Mouse (Mus musculus): Measurements from ENCODE around the gene Hal. TPM values are rescaled to one million over a fixed set of nuclear protein-coding genes. Genes with fewer than 3 reads are reported as not detected.
A peak's percentile ranks its signal among the peaks of the same experiment; 100 is the strongest.

Hal gene
- total RNA-seq, 2 experiments from 2014 or later, result 0.21 to 0.50 TPM

DNA sequence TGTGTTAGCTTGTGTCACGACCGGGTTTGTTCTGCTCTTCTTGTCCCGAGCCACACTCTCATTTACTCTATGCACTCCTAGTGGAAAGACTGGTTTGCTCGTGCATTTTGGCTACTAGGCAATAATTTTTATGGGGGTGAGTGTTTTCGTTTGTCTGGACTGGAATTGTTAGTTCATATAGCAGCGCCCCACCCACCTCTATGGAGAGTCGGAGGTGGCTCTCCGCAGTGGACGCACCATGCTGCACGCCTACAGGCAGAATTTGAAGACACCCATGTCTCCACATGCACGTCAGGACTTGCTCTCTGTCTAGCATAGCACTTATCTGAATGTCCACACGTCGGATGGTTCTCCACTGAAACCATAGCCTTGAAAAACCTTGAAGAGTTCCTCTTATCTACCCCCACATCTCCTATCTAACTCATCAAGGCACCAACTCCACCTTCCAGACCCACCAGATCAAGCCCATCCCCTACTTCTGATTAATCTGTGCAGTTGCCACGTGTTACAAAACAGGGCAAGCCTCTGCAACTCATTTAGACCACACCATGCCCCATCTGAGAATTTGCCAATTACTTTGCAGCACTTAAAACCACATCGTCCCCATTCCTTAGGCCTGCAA lies 21.1 kb downstream of the Hal start:
- DNase-seq (ENCODE audit: low spot score), result no peak
- intact Hi-C loops (cut with DNase I), result no loop called here

DNA sequence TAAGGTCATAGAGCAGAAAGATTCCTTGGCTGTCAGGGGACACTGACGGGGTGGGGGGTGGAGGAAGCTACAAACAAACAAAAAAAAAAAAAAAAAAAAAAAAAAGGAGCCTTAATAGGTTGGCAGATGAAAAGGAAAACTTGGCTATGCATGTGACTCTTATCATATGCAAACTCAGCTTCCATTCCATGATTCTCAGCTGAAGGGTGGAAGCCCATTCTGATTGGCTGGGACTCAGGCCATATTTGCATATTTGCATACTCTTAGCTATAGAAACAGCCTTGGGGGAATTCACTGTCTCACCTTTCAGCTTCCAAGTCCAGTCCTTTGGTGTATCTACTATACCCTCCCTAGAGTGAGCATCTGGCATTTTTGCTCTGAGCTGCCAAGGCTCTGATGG lies 26.9 kb downstream of the Hal start:
- no peak for DNase-seq (ENCODE audit: low spot score)
- intact Hi-C loops (cut with DNase I), result no loop called here

DNA sequence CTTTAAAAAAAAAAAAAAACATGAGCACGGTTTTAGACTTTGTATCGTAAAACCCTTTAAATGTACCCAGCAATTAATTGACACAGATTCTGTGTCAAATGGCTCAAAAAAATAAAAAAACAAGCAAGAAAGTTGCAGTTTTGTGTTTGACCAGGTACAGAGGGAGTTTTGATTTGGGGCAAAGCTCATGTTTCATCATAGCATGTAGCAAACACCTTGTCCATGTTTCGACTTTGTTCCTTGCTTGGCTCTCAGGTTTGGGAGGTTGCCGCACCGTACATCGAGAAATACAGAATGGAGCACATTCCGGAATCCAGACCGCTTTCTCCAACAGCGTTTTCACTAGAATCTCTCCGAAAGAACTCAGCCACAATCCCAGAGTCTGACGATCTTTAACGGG lies 27.4 kb downstream of the Hal start:
- intact Hi-C loops (cut with DNase I), result no loop called here

DNA sequence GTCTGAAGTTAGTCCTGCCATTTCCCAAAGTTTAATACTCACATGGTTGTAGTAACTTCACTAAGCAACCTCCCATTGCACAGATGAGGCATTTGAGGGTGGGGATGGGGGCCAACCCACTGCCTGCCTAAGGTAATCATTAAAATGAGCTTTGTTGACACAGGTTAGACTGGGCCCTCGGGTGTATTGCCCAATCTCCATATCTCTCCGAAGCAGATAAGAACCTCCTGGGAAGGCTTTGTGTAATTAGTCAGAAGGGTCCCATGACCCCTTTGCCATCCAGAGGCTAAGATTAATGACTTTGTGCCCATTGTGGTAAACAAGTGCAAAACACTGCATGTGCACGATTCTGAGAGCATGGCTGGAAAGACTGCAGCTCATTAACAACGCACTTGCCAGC lies 29.2 kb downstream of the Hal start:
- intact Hi-C loops (cut with DNase I), result no loop called here
- DNase-seq (ENCODE audit: low spot score), result no peak

More for the DNA sequence above, 27.4 kb downstream of the Hal start:
- no peak for DNase-seq (ENCODE audit: low spot score)

DNA sequence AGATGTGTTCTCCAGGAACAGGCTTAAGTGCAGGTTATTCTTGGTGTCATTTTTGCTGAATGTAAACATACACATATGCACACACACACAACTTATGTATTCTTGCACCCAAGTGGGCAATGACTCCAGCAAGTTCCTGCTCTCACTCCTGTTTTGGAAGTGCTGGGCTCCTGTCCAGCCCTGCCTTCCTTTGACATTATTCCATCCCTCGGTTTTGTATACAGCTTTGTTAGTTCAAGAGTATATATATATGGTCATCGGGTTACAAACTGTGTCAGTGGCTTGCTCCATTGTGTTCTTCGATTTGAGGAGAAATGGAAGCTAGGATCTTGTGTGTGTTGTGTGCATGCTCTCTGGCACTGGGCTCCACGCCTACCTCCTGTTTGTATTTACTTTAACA lies 29.6 kb downstream of the Hal start:
- intact Hi-C loops (cut with DNase I), result no loop called here
- DNase-seq (ENCODE audit: low spot score), result no peak

DNA sequence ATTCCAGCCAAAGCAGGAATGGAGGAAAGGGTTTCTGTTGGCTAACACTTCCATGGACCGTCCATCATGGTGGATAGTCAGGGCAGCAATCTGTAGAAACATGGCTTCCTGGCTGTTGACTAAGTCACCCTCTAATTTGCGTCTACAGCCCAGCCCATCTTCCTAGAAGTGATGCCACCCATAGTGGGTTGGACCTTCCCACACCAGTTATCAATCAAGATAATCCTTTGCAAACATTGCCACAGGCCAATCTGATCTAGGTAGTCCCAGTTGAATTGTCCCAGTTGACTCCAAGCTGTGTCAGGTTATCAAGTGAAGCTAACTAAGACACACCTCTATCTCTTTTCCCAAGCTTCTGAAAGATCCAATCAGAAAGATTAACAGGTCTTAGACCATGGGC lies 30.1 kb downstream of the Hal start:
- intact Hi-C loops (cut with DNase I), result no loop called here
- DNase-seq (ENCODE audit: low spot score), result no peak

DNA sequence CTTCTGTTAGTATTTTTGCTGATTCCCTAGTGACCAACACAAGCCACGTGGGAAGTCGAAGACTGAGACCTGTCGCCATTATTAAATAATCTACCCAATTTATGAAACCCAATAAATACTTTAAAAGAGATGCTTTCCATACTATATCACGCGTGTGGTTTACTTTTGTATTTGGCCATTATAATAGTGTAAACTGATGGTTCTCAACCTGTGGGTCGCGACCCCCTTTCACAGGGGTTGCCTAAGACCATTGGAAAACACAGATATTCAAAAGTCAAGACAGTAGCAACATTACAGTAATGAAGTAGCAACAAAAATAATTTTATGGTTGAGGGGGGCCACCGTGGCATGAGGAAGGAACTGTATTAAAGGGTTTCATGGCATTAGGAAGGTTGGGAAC lies 30.6 kb downstream of the Hal start:
- intact Hi-C loops (cut with DNase I), result no loop called here
- DNase-seq (ENCODE audit: low spot score), result no peak

DNA sequence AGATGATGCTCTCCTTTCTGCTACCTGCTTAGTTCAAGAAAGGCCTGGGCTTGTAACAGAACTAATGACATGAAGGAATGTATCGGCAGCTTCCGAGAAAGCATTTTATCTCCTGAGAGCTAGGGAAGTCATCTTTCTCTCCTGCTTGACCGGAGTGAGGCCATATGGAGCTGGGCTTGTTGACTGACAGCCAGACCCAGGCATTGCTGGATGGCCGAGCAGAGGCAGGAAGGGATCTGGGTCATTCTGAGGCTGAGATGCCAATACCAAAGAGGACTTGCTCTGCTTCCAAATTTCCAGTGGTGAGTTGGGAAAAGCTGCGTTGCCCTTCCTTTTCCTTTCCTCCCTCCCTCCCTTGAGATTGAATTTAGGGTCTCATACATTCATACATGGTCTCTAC lies 31.2 kb downstream of the Hal start:
- intact Hi-C loops (cut with DNase I), result no loop called here
- no peak for DNase-seq (ENCODE audit: low spot score)

DNA sequence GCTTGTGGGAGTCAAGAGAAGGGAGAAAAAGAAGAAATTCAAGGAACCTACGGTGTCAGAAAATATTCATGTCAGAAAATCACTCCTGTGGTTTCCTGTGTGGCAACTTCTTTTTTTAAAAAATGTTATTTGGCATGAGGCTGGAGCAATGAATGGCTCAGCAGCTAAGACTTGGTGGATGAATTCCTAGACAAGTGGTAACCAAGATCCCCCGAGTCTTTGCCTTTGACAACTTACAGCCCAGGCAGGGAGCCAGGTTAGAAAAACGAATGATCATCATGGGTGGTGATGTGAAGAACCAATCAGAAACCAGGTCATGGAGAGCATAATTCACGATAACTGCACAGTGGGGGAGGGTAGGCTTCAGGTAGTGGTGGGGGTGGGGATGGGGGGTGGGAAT lies 32.4 kb downstream of the Hal start:
- intact Hi-C loops (cut with DNase I), result no loop called here
- no peak for DNase-seq (ENCODE audit: low spot score)

DNA sequence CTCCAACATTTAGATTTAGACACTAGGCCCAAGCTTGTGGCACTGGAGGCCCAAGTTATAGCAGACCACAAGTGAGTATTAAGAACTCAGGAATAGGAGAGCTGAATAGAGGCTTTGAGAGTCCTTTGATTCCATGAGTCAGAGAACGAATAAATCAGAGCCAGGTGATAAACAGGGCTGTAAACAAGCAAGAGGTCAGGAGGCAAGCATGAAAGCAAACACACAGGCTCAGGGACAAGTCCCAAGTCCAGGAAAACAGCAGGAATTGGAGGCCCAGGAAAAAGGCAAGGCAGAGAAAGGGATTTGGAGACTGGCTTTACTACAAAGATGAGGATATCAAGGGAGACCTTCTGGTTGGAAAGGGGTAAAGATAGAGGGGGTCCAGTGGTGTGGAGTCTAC lies 36.8 kb downstream of the Hal start:
- DNase-seq (ENCODE audit: low spot score), result no peak
- intact Hi-C loops (cut with DNase I), result no loop called here

DNA sequence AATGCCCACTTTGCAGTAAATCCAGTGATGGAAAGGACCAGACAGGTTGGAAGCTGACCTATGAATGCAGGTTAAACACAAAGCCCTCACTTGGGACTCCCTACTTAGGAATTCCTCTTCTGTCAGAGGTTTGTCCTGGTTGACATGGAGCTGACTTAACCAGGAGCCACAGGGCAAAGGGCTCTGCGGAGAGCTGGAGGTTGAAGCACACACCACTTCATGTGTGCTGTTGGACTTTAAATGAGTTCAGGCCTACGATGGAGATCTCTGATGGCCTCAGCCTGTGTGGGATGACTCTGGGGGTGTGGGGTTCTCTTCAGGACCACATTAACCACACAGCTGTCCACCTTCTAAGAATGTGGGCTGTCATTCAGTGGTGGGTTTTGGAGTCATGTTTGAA lies 49.7 kb downstream of the Hal start:
- intact Hi-C loops (cut with DNase I), result no loop called here
- DNase-seq (ENCODE audit: low spot score), result no peak

DNA sequence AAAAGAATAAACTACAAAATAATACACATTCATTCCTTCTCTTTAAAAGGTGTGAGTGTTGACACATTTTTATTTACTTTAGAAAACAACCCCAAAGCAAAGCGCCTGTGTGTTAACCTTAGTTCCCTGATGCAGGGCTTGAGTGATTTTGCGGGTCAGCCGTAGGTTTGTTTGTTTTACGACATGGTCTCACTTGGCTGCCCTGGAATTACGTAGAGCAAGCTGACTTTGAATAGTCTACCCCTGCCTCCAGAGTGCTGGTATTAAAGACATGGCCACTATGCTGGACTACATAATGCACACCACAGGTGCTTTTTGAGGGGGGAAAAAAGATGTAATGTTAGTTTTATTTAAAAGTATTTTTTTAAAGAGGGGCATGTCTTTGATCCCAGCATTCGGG lies 50.2 kb downstream of the Hal start:
- intact Hi-C loops (cut with DNase I), result no loop called here

DNA sequence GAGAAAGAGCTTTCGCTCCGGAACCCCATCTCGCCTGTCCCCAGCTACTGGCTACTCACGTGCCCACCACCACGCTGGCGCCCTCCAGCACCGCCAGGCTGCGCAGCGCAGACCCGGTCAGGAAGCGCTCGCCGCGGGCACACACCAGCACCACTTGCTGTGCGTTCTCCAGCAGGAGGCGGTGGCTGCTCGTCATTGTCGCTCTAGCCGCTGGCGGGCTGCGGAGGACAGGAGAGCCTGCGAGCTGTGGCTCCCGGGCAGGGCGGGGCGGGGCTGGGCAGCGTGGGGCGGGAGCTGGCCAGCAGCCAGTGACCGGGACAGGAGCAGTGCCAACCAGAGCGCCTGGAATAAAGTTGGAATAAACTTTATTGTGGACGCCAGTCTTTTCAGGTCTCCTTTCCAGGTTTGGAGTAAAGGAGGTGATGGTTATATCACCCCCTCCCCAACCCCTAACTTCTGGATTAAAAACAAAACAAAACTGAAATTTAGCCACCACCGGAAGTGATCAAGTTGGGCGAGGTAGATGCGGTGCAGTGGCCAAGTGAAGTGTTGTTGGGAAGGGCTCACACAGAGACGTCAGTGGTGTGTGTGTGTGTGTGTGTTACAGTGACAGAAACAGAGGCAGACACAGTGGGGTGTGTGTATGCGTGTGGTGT lies 51.3 kb downstream of the Hal start, which contains the start of gene Amdhd1:
Gene Amdhd1 (minus strand): TSS at position 259 of the 656 bp plus-strand sequence.
- peak; percentile 56 for DNase-seq (ENCODE audit: low spot score)
- intact Hi-C loops (cut with DNase I), result loop anchor here (10.0 kb wide), 1 partner anchor 495 kb away; no protein-coding TSS in a partner anchor

More for the DNA sequence above, 50.2 kb downstream of the Hal start:
- no peak for DNase-seq (ENCODE audit: low spot score)

DNA sequence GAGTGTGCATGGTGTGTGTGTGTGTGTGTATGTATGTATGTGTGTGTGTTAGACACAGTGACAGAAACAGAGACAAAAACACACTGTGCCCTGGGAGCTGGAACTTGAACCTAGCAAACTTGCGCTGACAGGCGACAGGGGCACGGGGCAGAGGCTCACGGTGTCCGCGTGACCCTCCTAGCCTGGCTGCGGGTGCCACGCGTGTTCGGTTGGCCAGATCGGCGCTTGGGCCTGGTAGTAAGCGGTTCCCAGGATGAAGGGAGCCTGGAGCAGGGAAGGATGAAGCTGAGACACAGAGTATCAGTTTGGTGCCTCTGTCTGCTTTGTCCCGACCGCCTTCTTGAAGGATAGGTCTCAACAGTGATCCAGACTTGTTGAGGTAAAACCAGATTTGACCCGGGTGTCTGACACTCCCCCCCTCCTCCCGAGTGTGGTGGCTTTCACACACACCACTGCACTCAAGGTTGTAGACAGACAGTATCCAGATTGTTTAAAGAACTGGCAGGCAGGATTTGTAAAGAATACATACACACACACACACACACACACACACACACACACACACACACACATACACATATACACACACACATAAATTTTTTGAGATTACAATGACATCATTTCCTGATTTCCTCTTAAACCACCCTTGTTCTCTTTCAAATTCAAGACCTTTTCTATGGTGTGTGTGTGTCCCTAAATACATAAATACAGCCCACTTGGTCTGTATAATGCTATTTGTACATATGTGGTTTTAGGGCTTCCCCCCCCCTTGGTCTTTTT lies 52.1 kb downstream of the Hal start, which contains the start of gene Ccdc38:
Gene Ccdc38 (plus strand): TSS at position 202 of the 780 bp plus-strand sequence.
- intact Hi-C loops (cut with DNase I), result loop anchor here (10.0 kb wide), 1 partner anchor 496 kb away; no protein-coding TSS in a partner anchor
- DNase-seq (ENCODE audit: low spot score), result no peak

DNA sequence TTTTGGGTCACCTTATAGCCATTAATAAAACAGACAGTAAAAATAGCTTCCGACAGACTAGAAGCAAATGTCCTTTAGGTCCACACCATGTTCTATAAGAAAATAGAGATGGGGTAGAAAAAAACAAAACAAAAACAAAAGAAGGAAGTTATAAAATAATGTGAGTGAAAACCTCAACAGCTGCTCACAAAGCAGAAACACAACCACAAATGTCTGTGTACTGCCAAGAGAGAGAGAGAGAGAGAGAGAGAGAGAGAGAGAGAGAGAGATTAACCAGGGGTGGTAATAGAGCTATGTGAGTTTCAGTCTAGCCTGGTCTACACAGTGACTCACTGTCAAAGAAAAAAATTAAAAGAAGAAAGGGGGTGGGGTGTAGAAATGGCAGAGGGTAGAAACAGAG lies 53.0 kb downstream of the Hal start:
- intact Hi-C loops (cut with DNase I), result loop anchor here (10.0 kb wide), 1 partner anchor 497 kb away; no protein-coding TSS in a partner anchor
- DNase-seq (ENCODE audit: low spot score), result no peak

DNA sequence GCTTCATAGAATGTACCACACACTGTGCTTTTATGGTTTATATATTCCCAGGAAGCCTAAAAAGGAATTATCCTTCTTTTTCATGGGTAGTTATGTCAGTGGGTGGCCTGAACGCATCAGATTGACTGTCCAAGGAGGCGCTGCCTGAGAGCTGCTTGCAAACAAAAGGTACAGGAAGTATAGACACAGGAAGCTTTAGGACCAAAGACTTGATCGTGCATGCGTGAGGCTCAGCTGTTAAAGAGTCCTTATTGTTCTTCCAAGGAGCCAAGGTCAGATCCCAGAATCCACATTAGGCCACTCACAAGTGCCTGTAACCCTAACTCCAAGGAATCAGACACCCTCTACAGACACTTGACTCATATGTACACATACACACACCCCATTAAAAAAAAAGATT lies 53.8 kb downstream of the Hal start:
- no peak for DNase-seq (ENCODE audit: low spot score)
- intact Hi-C loops (cut with DNase I), result loop anchor here (10.0 kb wide), 1 partner anchor 498 kb away; no protein-coding TSS in a partner anchor

DNA sequence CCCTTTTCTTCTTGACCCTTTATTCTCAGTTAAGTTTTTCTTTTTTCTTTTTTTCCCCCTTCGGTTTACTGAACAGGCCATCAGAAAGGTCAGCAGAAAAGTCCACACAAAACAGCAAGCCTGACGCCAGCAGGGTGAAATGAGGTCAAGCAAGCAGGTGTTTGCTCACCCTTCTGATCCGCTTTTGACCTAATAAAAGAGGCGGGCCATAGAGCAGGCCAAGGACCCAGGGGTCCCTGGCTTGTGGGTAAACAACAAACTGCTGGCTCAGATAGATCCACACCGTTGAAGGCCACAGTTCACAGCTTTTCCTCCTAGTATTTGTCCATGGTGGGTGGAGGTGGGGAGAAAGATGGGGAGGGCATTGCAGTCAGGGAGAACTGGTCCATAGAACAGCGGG lies 54.6 kb downstream of the Hal start:
- no peak for DNase-seq (ENCODE audit: low spot score)
- intact Hi-C loops (cut with DNase I), result loop anchor here (10.0 kb wide), 1 partner anchor 498 kb away; no protein-coding TSS in a partner anchor

DNA sequence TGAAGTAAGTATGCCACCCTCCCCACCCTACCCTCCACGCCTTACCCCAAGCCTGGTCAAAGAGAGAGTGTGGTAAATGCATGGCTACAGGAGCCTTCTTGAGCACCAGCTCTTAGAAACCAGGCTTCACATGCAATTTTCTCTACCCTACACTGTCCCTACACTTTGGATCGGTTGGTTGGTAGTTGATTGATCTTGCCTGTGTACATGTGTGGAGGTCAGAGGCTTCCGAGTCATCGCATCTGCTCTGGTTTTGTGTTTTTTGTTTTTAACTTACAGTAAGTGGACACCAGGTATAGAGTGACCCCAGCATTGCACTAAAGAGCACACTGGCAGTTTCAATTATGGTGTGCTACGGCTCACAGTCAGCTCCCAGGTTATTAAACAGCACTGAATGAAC lies 55.6 kb downstream of the Hal start:
- DNase-seq (ENCODE audit: low spot score), result no peak
- intact Hi-C loops (cut with DNase I), result loop anchor here (10.0 kb wide), 1 partner anchor 499 kb away; no protein-coding TSS in a partner anchor

DNA sequence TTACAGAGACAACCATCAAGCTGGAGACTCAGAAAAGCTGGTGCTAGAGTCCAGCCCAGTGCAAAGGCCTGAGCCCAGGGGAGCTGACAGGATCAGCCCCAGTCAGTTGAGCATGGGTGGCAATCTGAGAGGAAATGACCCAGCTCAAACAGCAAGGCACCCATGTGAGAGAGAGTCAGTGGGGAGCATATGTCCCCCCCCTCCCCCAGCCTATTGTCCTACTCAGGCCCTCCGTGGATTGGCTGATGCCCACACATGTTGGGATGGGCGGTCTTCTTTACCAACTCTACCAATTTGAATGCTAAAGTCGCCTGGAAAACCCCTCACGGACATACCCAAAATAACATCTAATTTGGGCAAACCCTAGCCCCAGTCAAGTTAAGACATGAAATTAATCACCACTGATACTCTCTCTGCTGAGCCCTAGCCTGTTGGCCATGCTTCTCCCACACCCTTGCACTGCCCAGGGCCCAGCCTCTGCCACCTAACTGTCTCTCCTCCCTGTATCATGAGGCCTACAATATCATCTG lies 59.2 kb downstream of the Hal start:
- no peak for DNase-seq (ENCODE audit: low spot score)
- intact Hi-C loops (cut with DNase I), result loop anchor here (2.0 to 10.0 kb wide), 3 partner anchors 61 to 503 kb away; no protein-coding TSS in a partner anchor

DNA sequence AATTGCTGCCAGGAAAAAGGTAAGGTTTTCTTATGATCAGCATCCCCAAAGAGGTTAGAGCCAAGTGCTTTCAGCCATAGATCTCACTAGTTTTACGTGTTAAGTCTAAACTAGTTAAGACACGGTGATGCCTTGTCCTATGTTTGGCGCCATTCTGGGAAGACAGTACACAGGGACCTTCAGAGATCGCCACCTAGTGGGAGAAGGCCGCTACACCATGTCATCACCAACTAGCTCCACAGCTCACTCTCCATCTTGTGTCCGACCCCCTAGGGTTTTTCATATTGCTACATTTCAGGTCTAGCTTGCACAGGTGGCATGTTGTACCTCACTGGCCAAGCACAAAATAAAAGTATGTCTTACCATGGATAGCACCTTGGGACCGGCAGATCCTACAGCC lies 60.4 kb downstream of the Hal start:
- intact Hi-C loops (cut with DNase I), result loop anchor here (2.0 to 10.0 kb wide), 2 partner anchors 62 to 504 kb away; no protein-coding TSS in a partner anchor

More for the DNA sequence above, 60.4 kb downstream of the Hal start:
- DNase-seq (ENCODE audit: low spot score), result no peak
